Mouse (Mus musculus) hindbrain, embryonic 11.5 days (tissue): Measurements from ENCODE around the gene Cpsf4l. TPM values are rescaled to one million over a fixed set of nuclear protein-coding genes. Genes with fewer than 3 reads are reported as not detected.

Experiments
- ATAC-seq: fragments of 200-750 bp; cut with Nextera tagmentation; 2 replicates; pipeline ENCODE4 v1.8.0; 2017; ENCODE audit warnings: mild to moderate bottlenecking, moderate TSS enrichment, moderate library complexity; ENCODE audit not compliant: low FRiP score
- DNase-seq: peaks from one replicate; pipeline ENCODE4 v3.0.0-alpha.2; 2015; ENCODE audit warnings: low spot score
- H3K27ac ChIP-seq: fragments of 300-500 bp; sonication (generic); 2 replicates; pipeline ENCODE4 v1.5.1; 2014; ENCODE audit warnings: mild to moderate bottlenecking, low read depth, low read length
- H3K27me3 ChIP-seq: fragments of 300-500 bp; sonication (generic); 2 replicates; pipeline ENCODE4 v1.6.1; 2014; ENCODE audit warnings: mild to moderate bottlenecking, low read length, moderate library complexity, mixed read lengths; ENCODE audit not compliant: control insufficient read depth, insufficient read depth
- H3K36me3 ChIP-seq: fragments of 300-500 bp; sonication (generic); 2 replicates; pipeline ENCODE4 v1.6.1; 2014; ENCODE audit warnings: mild to moderate bottlenecking, low read length, moderate library complexity, mixed read lengths; ENCODE audit not compliant: control insufficient read depth, insufficient read depth
- H3K4me1 ChIP-seq: fragments of 300-500 bp; sonication (generic); replicated peaks from 2 replicates; pipeline ENCODE4 v1.6.1; 2014; ENCODE audit warnings: low read length, mixed read lengths; ENCODE audit not compliant: control insufficient read depth, insufficient read depth
- H3K4me2 ChIP-seq: fragments of 300-500 bp; sonication (generic); replicated peaks from 2 replicates; pipeline ENCODE4 v1.6.1; 2014; ENCODE audit warnings: mild to moderate bottlenecking, low read depth, low read length
- H3K4me3 ChIP-seq: fragments of 300-500 bp; sonication (generic); 2 replicates; pipeline ENCODE4 v1.5.1; 2014; ENCODE audit warnings: low read depth, low read length
- H3K9ac ChIP-seq: fragments of 300-500 bp; sonication (generic); 2 replicates; pipeline ENCODE4 v1.6.1; 2014; ENCODE audit warnings: low read depth, low read length
- H3K9me3 ChIP-seq: fragments of 300-500 bp; sonication (generic); 2 replicates; pipeline ENCODE4 v1.6.1; 2016; ENCODE audit warnings: low read length; ENCODE audit not compliant: control insufficient read depth
- WGBS: fragments of 180-500 bp; shearing (Covaris S2); extraction: QIAGEN DNeasy Blood & Tissue Kit; methylation state at CpG from one replicate; pipeline ENCODE4 v1.1.7; 2014; 5-methylcytosine and 5-hydroxymethylcytosine counted together
- polyA plus RNA-seq: library from polyadenylated mRNA; unstranded; fragments of >200 nt; fragmentation: Nextera tagmentation; extraction: Ambion mirVana; gene quantifications from 2 replicates; pipeline ENCODE4 v1.2.1, GENCODE M21; 2014

Gene Cpsf4l
- polyA plus RNA-seq, 1 experiment from 2014 or later, result 0.80 TPM

DNA sequence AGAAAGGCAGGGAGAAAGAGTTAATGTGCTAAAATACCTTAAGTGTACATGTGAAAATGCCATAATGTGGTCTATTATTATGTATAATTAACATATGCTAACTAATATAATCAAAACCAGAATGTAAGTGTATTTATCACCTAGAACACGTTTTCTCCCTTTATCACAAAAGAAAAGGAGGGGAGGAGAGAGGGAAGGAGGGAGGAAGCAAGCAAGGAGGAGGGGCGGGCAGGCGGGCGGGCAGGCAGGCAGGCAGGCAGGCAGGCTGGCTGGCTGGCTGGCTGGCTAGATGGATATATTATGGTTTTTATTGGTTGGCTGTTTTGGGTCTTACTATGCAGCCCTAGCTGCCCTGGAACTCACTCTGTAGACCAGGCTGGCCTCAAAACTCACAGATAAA, 40.1 kb downstream of the Cpsf4l start:
- H3K36me3 ChIP-seq, result no peaks in the 10 kb centered on the region
- no peak overlapping the region for H3K27ac ChIP-seq
- H3K4me3 ChIP-seq, result no peak overlapping the region
- no peak overlapping the region for H3K4me2 ChIP-seq
- no peaks in the 10 kb centered on the region for H3K27me3 ChIP-seq
- H3K4me1 ChIP-seq, result no peaks in the 10 kb centered on the region
- no peak for DNase-seq
- no peaks in the 10 kb centered on the region for H3K9me3 ChIP-seq
- WGBS, result 92% methylated on average over 4 of the region's 4 CpGs
- no peak for ATAC-seq
- H3K9ac ChIP-seq, result no peak overlapping the region

DNA sequence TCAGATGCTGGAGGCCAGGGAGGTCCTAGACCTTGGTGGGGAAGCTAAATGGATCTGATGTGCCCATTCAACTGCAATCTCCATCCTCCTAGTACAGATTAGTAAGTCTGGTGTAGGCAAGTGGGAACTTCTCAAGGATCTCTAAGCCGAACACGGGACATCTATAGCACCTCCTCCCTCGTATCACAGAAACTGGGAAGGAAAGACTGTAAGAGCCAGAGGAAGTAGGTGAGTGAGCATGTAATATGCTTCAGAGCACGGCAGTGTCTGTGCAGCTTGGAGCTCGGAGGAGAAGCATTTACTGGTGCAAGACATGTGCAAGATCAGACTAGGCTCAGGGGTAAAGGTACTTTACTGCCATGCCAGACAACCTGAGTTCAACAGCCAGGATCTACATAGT, 41.0 kb downstream of the Cpsf4l start:
- 91% methylated on average over 5 of the region's 5 CpGs for WGBS
- H3K9me3 ChIP-seq, result no peaks in the 10 kb centered on the region
- no peak overlapping the region for H3K27ac ChIP-seq
- H3K27me3 ChIP-seq, result no peaks in the 10 kb centered on the region
- H3K36me3 ChIP-seq, result no peaks in the 10 kb centered on the region
- no peak for ATAC-seq
- no peaks in the 10 kb centered on the region for H3K4me1 ChIP-seq
- H3K9ac ChIP-seq, result no peak overlapping the region
- no peak overlapping the region for H3K4me3 ChIP-seq
- no peak for DNase-seq
- H3K4me2 ChIP-seq, result no peak overlapping the region

DNA sequence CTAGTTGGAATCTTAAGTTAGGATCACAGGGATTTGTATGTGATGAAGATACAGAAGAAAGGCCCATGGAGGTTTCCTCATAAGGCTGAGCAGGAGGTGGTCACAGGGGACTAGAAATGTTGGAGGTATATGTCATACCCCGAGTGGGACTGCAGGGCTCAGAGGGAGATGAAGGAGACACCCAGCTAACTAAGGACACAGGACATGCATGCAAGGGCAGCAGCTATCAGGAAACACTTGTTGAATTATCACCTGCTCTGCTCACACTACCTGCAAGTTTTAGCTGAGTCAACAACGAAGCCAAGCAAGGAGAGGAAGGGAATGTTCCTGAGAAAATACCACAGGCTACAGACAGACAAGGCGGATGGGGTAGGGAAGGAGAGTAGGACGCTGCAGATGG, 42.1 kb downstream of the Cpsf4l start:
- Histone ChIP-seq H3K4me3 (no peak overlapping the region), H3K9ac (no peak overlapping the region), H3K27me3 (no peaks in the 10 kb centered on the region), H3K9me3 (no peaks in the 10 kb centered on the region), H3K4me1 (no peaks in the 10 kb centered on the region), H3K4me2 (no peak overlapping the region), H3K36me3 (no peaks in the 10 kb centered on the region), H3K27ac (no peak overlapping the region)
- ATAC-seq (no peak), DNase-seq (no peak)
- WGBS, result 90% methylated on average over 4 of the region's 4 CpGs

DNA sequence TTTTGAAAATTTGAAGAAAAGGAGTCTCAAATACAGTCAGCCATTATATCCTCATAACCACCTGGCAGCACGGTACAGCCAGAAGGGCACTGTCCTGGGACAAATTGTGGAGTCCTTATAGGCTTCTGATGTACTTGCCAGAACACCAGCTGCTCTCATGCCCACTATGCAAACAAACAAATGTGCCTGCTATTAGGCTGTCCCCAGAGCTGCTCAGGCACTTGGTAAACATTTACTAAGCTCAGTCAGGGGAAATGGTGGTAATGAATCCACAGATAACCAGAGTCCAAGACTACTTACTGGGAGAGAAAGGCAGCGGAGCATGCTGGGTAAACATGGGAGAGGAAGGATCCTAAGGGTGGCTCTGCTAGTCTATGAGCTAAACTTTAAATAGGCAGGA, 42.7 kb downstream of the Cpsf4l start:
- Histone ChIP-seq H3K4me1 (no peaks in the 10 kb centered on the region), H3K27me3 (no peaks in the 10 kb centered on the region), H3K9me3 (no peaks in the 10 kb centered on the region), H3K36me3 (no peaks in the 10 kb centered on the region), H3K27ac (no peak overlapping the region), H3K9ac (no peak overlapping the region), H3K4me2 (no peak overlapping the region), H3K4me3 (no peak overlapping the region)
- DNase-seq (no peak), ATAC-seq (no peak)
- WGBS, result 93% methylated on average over 2 of the region's 2 CpGs

DNA sequence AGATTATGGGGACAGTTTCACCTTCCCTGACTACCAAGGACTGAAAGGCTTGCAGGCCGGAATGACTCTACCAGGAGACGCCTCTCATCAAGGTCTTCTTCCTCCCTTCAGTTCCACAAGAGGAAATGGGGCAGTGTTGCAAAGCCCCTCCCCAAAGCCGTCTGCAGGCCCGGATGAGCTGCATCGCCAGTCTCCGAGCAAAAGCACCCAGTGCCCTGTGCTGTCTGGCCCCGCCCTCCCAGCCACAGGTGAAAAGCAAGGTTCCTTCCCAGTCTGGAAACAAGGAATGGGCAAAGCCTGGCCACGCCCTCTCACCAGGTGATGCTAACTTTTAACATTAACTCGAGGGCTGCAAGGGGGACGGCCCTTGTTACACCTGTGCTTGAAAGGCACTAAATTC, 43.2 kb downstream of the Cpsf4l start:
- Histone ChIP-seq H3K36me3 (no peaks in the 10 kb centered on the region), H3K4me3 (no peak overlapping the region), H3K4me2 (no peak overlapping the region), H3K4me1 (no peaks in the 10 kb centered on the region), H3K27me3 (no peaks in the 10 kb centered on the region), H3K27ac (no peak overlapping the region), H3K9ac (no peak overlapping the region), H3K9me3 (no peaks in the 10 kb centered on the region)
- ATAC-seq (no peak), DNase-seq (no peak)
- WGBS, result 64% methylated on average over 10 of the region's 10 CpGs

DNA sequence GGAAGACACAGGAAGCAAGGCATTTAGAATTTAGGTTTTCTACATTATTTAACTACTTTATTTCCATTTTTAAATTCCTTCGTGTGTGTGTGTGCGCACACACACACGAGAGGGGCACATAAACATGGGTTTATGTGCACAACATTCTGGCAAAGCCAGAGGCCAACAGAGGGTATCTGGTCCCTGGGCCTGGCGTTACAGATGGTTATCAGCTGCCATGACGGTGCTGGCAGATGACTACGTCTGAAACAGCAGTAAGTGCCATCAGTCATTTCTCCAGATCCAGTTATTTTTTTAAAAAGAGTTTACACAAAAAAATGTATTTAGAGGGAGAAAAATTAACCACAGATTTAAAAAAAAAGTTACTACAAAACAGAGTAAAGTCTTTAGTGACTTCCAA, 43.6 kb downstream of the Cpsf4l start:
- ATAC-seq, result no peak
- Histone ChIP-seq H3K4me3 (no peak overlapping the region), H3K9ac (no peak overlapping the region), H3K4me1 (no peaks in the 10 kb centered on the region), H3K4me2 (no peak overlapping the region), H3K27ac (no peak overlapping the region), H3K27me3 (no peaks in the 10 kb centered on the region), H3K36me3 (0 out of 2 replicates have a peak, but pooled peaks cover 3% of the 10 kb centered on the region), H3K9me3 (no peaks in the 10 kb centered on the region)
- no peak for DNase-seq
- WGBS, result 87% methylated on average over 6 of the region's 6 CpGs

DNA sequence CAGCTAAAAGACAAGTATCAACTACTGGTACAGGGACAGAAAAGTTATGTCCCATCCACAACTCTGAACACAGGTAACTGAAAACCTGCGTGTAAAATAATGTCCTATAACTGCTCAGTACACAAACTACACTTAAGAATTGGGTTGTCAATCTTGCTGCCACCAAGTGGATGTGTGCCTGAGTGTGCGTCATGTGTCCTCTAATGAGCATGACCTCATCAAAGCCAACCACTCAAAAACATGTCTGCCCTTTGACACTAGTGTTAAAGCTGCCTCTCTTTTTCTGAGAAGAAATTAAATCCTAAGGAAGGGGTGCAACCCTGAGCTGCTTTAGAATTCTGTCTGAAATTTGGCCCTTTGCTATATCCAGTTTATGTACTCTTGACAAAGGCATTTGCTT, 45.5 kb downstream of the Cpsf4l start:
- Histone ChIP-seq H3K4me1 (no peaks in the 10 kb centered on the region), H3K27ac (no peak overlapping the region), H3K4me3 (no peak overlapping the region), H3K4me2 (no peak overlapping the region), H3K9ac (no peak overlapping the region), H3K36me3 (peaks cover 4% of the 10 kb centered on the region; the same call in 1 of the 2 replicates), H3K9me3 (no peaks in the 10 kb centered on the region), H3K27me3 (no peaks in the 10 kb centered on the region)
- WGBS, result 85% methylated on average over 2 of the region's 2 CpGs
- DNase-seq (no peak), ATAC-seq (no peak)

DNA sequence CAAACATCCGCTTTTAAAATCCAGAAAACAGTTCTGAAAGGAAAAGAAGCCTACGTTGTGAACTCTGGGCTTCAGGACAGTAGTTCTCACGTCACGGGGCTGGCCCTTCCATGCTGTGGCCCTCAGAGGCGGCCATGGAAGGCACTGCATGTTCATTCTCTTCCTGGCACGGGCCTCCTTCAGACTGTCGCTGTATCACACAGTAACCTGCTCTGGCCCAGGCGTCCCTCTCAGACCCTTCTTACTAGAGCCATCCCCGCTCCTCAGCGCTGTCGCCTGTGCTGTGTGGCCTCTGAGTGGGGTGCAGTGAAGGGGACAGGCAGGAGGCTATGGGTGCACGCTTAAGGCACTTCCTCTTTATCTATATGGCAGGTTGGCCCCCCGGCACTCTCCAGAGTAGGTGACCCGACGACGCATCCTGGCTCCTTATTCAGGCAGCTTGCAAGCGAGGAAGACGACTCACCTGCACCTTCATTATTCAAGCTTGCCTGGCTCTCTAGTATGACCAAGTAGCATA, 47.9 kb downstream of the Cpsf4l start:
- DNase-seq (no peak), ATAC-seq (no peak)
- H3K27me3 ChIP-seq, result no peaks in the 10 kb centered on the region
- no peak overlapping the region for H3K4me2 ChIP-seq
- H3K9ac ChIP-seq, result no peak overlapping the region
- H3K4me3 ChIP-seq, result no peak overlapping the region
- no peak overlapping the region for H3K27ac ChIP-seq
- peaks cover 16% of the 10 kb centered on the region for H3K36me3 ChIP-seq
- WGBS, result 94% methylated on average over 18 of the region's 18 CpGs
- no peaks in the 10 kb centered on the region for H3K4me1 ChIP-seq
- H3K9me3 ChIP-seq, result no peaks in the 10 kb centered on the region

DNA sequence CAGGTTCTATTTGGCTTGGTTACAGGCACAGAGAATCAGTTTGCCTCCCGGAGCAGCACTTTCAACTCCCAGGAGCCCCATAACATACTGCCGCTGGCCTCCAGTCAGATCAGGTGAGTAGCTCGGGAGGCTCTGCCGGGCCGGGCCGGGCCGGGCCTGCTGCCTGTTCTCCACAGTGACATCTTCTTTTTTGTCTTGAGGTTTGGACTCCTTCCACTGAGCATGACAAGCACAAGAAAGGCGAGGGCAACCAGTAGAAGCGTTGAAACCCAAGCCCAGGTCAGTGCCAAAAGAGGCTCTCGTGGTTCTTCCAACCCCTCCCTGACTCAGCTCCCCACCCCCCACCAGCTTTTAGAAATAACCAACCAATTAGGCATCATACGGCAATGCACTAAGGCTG, 48.9 kb downstream of the Cpsf4l start:
- no peak for DNase-seq
- no peak for ATAC-seq
- no peaks in the 10 kb centered on the region for H3K27me3 ChIP-seq
- H3K9ac ChIP-seq, result no peak overlapping the region
- 96% methylated on average over 11 of the region's 11 CpGs for WGBS
- H3K9me3 ChIP-seq, result no peaks in the 10 kb centered on the region
- H3K4me2 ChIP-seq, result no peak overlapping the region
- peaks cover 24% of the 10 kb centered on the region for H3K36me3 ChIP-seq
- no peak overlapping the region for H3K4me3 ChIP-seq
- H3K27ac ChIP-seq, result no peak overlapping the region
- H3K4me1 ChIP-seq, result no peaks in the 10 kb centered on the region
